ENCODE assay signal across 17 mouse cellular contexts in genomic region chr17:5660317-5661080, GRCm38 (mm10).
DNase-seq lines count a peak whose midpoint lies in the region; ATAC-seq and TF ChIP-seq lines count a peak whose summit lies in the region.
"Had no signal": no experiment of that assay in that cellular context is flagged by ENCODE, and none has a peak within 500 bp of the region (broad histone marks: within the 10 kb centered on the region; RNA-seq: fewer than 3 reads in every experiment).

No protein-coding gene starts in this region.

- DNase-seq in lung, postnatal 0 days (ENCODE audit: low spot score) = peak; percentile 14
- DNase-seq in lung, postnatal 14 days = no peak
- peak; percentile 89 for DNase-seq in brain, embryonic 14.5 days (ENCODE audit: low read depth)
- no peak for DNase-seq in forebrain, postnatal 0 days
- peak; percentile 97 for DNase-seq in retina, postnatal 1 day
- DNase-seq in left cerebral cortex, adult 9 months (ENCODE audit: low spot score in 2 of 2) = no peak
- DNase-seq: adrenal gland, adult 2 months; cerebellum, postnatal 36 days; heart, postnatal 4 days; kidney, adult 8-10 months; lung, postnatal 4 days; thymus, adult 18-20 months had no signal

- no peaks in the 10 kb centered on the region for H3K36me3 ChIP-seq in lung, postnatal 0 days (ENCODE audit: insufficient read depth, low read length)
- H3K36me3 ChIP-seq in forebrain, postnatal 0 days (ENCODE audit: insufficient read depth) = no peaks in the 10 kb centered on the region
- no peaks in the 10 kb centered on the region for H3K36me3 ChIP-seq in intestine, embryonic 16.5 days (ENCODE audit: control insufficient read depth, insufficient read depth, low read length)
- H3K36me3 ChIP-seq: heart, embryonic 10.5 days had no signal

- no peaks in the 10 kb centered on the region for H3K27me3 ChIP-seq in lung, postnatal 0 days (replicated peaks; ENCODE audit: insufficient read depth, low read length)
- no peaks in the 10 kb centered on the region for H3K27me3 ChIP-seq in forebrain, postnatal 0 days (ENCODE audit: insufficient read depth, low read length)
- no peaks in the 10 kb centered on the region for H3K27me3 ChIP-seq in intestine, embryonic 16.5 days (replicated peaks; ENCODE audit: control insufficient read depth, insufficient read depth, low read length)

- TF ChIP-seq CTCF in lung, postnatal 0 days (IDR thresholded peaks at IDR 0.05) = no peak
- no peak for TF ChIP-seq CTCF in brain, embryonic 14.5 days (IDR thresholded peaks at IDR 0.05; ENCODE audit: borderline replicate concordance, extremely low read depth, insufficient read depth, insufficient read length)
- no peak for TF ChIP-seq CTCF in forebrain, postnatal 0 days (IDR thresholded peaks at IDR 0.05; ENCODE audit: low read depth)

- H3K4me2 ChIP-seq in lung, postnatal 0 days (replicated peaks; ENCODE audit: low read depth, low read length) = no peak overlapping the region
- no peak overlapping the region for H3K4me2 ChIP-seq in forebrain, postnatal 0 days (ENCODE audit: low read depth)
- H3K4me2 ChIP-seq in intestine, embryonic 16.5 days (ENCODE audit: low read depth, low read length) = no peak overlapping the region

- H3K9ac ChIP-seq in lung, postnatal 0 days (replicated peaks; ENCODE audit: low read depth) = no peak overlapping the region
- H3K9ac ChIP-seq in forebrain, postnatal 0 days = no peak overlapping the region
- no peak overlapping the region for H3K9ac ChIP-seq in intestine, embryonic 16.5 days (ENCODE audit: low read depth, low read length)
- H3K9ac ChIP-seq: liver, embryonic 14.5 days had no signal

- no peak overlapping the region for H3K4me3 ChIP-seq in lung, postnatal 0 days (ENCODE audit: low read depth, low read length)
- H3K4me3 ChIP-seq in forebrain, postnatal 0 days (ENCODE audit: low read depth, low read length) = no peak overlapping the region
- no peak overlapping the region for H3K4me3 ChIP-seq in intestine, embryonic 16.5 days (ENCODE audit: low read length)
- H3K4me3 ChIP-seq: erythroblast, embryonic 14.5 days; heart, embryonic 10.5 days; myocyte had no signal

- TF ChIP-seq POLR2A in brain, embryonic 14.5 days (IDR thresholded peaks at IDR 0.05; ENCODE audit: borderline replicate concordance, extremely low read depth, insufficient read depth, insufficient read length, poor library complexity, severe bottlenecking) = no peak

- ATAC-seq in lung, postnatal 0 days = no peak
- ATAC-seq in forebrain, postnatal 0 days = peak; percentile 59
- no peak for ATAC-seq in intestine, embryonic 16.5 days

- H3K27ac ChIP-seq in lung, postnatal 0 days (ENCODE audit: low read length) = no peak overlapping the region
- H3K27ac ChIP-seq in forebrain, postnatal 0 days (ENCODE audit: low read depth, low read length) = no peak overlapping the region
- no peak overlapping the region for H3K27ac ChIP-seq in intestine, embryonic 16.5 days (ENCODE audit: low read length)
- H3K27ac ChIP-seq: heart, embryonic 10.5 days; liver, embryonic 14.5 days had no signal

- WGBS in lung, postnatal 0 days = 58% methylated on average over 8 of the region's 8 CpGs
- 14% methylated on average over 8 of the region's 8 CpGs for WGBS in forebrain, postnatal 0 days
- 63% methylated on average over 8 of the region's 8 CpGs for WGBS in intestine, embryonic 16.5 days

- no peaks in the 10 kb centered on the region for H3K9me3 ChIP-seq in lung, postnatal 0 days (ENCODE audit: low read length)
- H3K9me3 ChIP-seq in forebrain, postnatal 0 days (ENCODE audit: low read length) = no peaks in the 10 kb centered on the region
- no peaks in the 10 kb centered on the region for H3K9me3 ChIP-seq in intestine, embryonic 16.5 days (ENCODE audit: control insufficient read depth, low read length)
- H3K9me3 ChIP-seq: heart, embryonic 10.5 days had no signal

- no peak for TF ChIP-seq EP300 in lung, postnatal 0 days (IDR thresholded peaks at IDR 0.05)

- no peaks in the 10 kb centered on the region for H3K4me1 ChIP-seq in lung, postnatal 0 days (ENCODE audit: insufficient read depth, low read depth, low read length)
- no peaks in the 10 kb centered on the region for H3K4me1 ChIP-seq in forebrain, postnatal 0 days (ENCODE audit: insufficient read depth)
- H3K4me1 ChIP-seq in intestine, embryonic 16.5 days (ENCODE audit: control insufficient read depth, insufficient read depth, low read length) = no peaks in the 10 kb centered on the region
- H3K4me1 ChIP-seq: heart, embryonic 10.5 days had no signal

Comparison
In these comparisons a context has a peak if more than half of its experiments do, and no peak if none do; other contexts are left out.
1. DNase-seq: peak in lung, postnatal 0 days (single experiment), brain, embryonic 14.5 days (single experiment) and retina, postnatal 1 day (single experiment); none in lung, postnatal 14 days (single experiment), forebrain, postnatal 0 days (single experiment) and left cerebral cortex, adult 9 months (0 of 2).